Mouse (Mus musculus) neural tube, embryonic 10.5 days (tissue): ENCODE results near the gene C5ar1.
A peak's percentile ranks its signal among the peaks of the same experiment; 100 is the strongest.
"Not testable (repeated sequence)": the region's sequence is repeated elsewhere in the genome, so short reads cannot be mapped to it uniquely, and the experiment has no call there.

ENCODE experiments used
- DNase-seq: peaks from one replicate; pipeline ENCODE4 v3.0.0-alpha.2; 2017; ENCODE audit warnings: low spot score; ENCODE audit errors: extremely low spot score

Gene C5ar1

GRCm38 (mm10) chr7:16274922-16275890 is 15.9 kb upstream of the C5ar1 start:
- no peak for DNase-seq

- DNase-seq, result peak; percentile 91
These were observed 14.4 kb upstream of the C5ar1 start for GRCm38 (mm10) chr7:16273766-16274140.

- DNase-seq, result peak; percentile 92
These were observed 13.9 kb upstream of the C5ar1 start, which contains the start of gene Inafm1 for GRCm38 (mm10) chr7:16273081-16273765. Inafm1 (minus strand) TSS chr7:16273617.

GRCm38 (mm10) chr7:16272681-16273080 is 13.3 kb upstream of the C5ar1 start:
- DNase-seq, result peak; percentile 75

- no peak for DNase-seq
These were observed 11.8 kb upstream of the C5ar1 start for GRCm38 (mm10) chr7:16271139-16271538.

- not testable (repeated sequence) for DNase-seq
These were observed 7.3 kb upstream of the C5ar1 start for GRCm38 (mm10) chr7:16266593-16266992.

GRCm38 (mm10) chr7:16265856-16266255 is 6.5 kb upstream of the C5ar1 start:
- no peak for DNase-seq

- DNase-seq, result no peak
These were observed 4.5 kb upstream of the C5ar1 start for GRCm38 (mm10) chr7:16263843-16264242.

GRCm38 (mm10) chr7:16263015-16263787 is 3.9 kb upstream of the C5ar1 start:
- peak; percentile 64 for DNase-seq

GRCm38 (mm10) chr7:16261097-16261496 is 1.8 kb upstream of the C5ar1 start:
- DNase-seq, result no peak

GRCm38 (mm10) chr7:16257830-16258229 is 1.5 kb downstream of the C5ar1 start:
- no peak for DNase-seq

- not testable (repeated sequence) for DNase-seq
These were observed 3.4 kb downstream of the C5ar1 start for GRCm38 (mm10) chr7:16255963-16256362.

GRCm38 (mm10) chr7:16254195-16254594 is 5.1 kb downstream of the C5ar1 start:
- DNase-seq, result no peak

- no peak for DNase-seq
These were observed 8.7 kb downstream of the C5ar1 start for GRCm38 (mm10) chr7:16250687-16251086.

- no peak for DNase-seq
These were observed 13.4 kb downstream of the C5ar1 start for GRCm38 (mm10) chr7:16245958-16246357.

GRCm38 (mm10) chr7:16244067-16244466 is 15.3 kb downstream of the C5ar1 start, which contains the start of gene C5ar2:
C5ar2 (minus strand) TSS chr7:16244154.
- no peak for DNase-seq

GRCm38 (mm10) chr7:16242198-16242597 is 17.1 kb downstream of the C5ar1 start:
- no peak for DNase-seq

GRCm38 (mm10) chr7:16241787-16242186 is 17.6 kb downstream of the C5ar1 start:
- DNase-seq, result no peak

GRCm38 (mm10) chr7:16240978-16241303 is 18.4 kb downstream of the C5ar1 start:
- no peak for DNase-seq

GRCm38 (mm10) chr7:16240281-16240977 is 18.9 kb downstream of the C5ar1 start:
- no peak for DNase-seq

GRCm38 (mm10) chr7:16239554-16239997 is 19.8 kb downstream of the C5ar1 start:
- no peak for DNase-seq
